In genomic region chr4:128755900-128756299, GRCm38 (mm10) we compare ENCODE assay signal across 12 mouse cellular contexts. TPM values are rescaled to one million over a fixed set of nuclear protein-coding genes. Genes with fewer than 3 reads are reported as not detected.
DNase-seq lines count a peak whose midpoint lies in the region; ATAC-seq and TF ChIP-seq lines count a peak whose summit lies in the region.
"Had no signal": no experiment of that assay in that cellular context is flagged by ENCODE, and none has a peak within 500 bp of the region (broad histone marks: within the 10 kb centered on the region; RNA-seq: fewer than 3 reads in every experiment).

No protein-coding gene starts in this region.

- 0 out of 2 replicates have a peak, but pooled peaks have one; percentile 7 for TF ChIP-seq CTCF in layer of hippocampus, adult 2 months (conservative IDR thresholded peaks at IDR 0.05)
- TF ChIP-seq CTCF in gastrocnemius, adult 2 months (IDR thresholded peaks at IDR 0.05) = no peak

- H3K4me1 ChIP-seq in forebrain, embryonic 12.5 days = peaks cover 14% of the 10 kb centered on the region
- no peaks in the 10 kb centered on the region for H3K4me1 ChIP-seq in hindbrain, embryonic 14.5 days (replicated peaks; ENCODE audit: control insufficient read depth, insufficient read depth, low read length)
- H3K4me1 ChIP-seq in midbrain, embryonic 16.5 days (ENCODE audit: control insufficient read depth, insufficient read depth, low read length) = no peaks in the 10 kb centered on the region; the same call in 1 of the 2 replicates

- ATAC-seq in forebrain, embryonic 12.5 days (ENCODE audit: low FRiP score) = no peak
- peak; percentile 14; the same call in 1 of the 2 replicates for ATAC-seq in hindbrain, embryonic 14.5 days (ENCODE audit: low FRiP score)
- no peak for ATAC-seq in midbrain, embryonic 16.5 days
- no peak for ATAC-seq in inflammation-experienced regulatory T-cells, adult 6 months
- ATAC-seq: activated CD4-positive, CD25-positive, alpha-beta regulatory T cell, adult 4 months; liver, postnatal 0 days had no signal

- H3K9ac ChIP-seq in forebrain, embryonic 12.5 days = no peak overlapping the region; the same call in 1 of the 2 replicates
- no peak overlapping the region for H3K9ac ChIP-seq in hindbrain, embryonic 14.5 days
- H3K9ac ChIP-seq in midbrain, embryonic 16.5 days (ENCODE audit: low read depth, low read length) = no peak overlapping the region
- H3K9ac ChIP-seq: liver, postnatal 0 days had no signal

- H3K36me3 ChIP-seq in forebrain, embryonic 12.5 days (replicated peaks) = peaks cover 46% of the 10 kb centered on the region
- peaks cover 40% of the 10 kb centered on the region for H3K36me3 ChIP-seq in hindbrain, embryonic 14.5 days (replicated peaks; ENCODE audit: control insufficient read depth, insufficient read depth)
- peaks cover 25% of the 10 kb centered on the region for H3K36me3 ChIP-seq in midbrain, embryonic 16.5 days (ENCODE audit: control insufficient read depth, insufficient read depth, low read length)

- H3K4me3 ChIP-seq in layer of hippocampus, adult 2 months = no peak overlapping the region
- H3K4me3 ChIP-seq in forebrain, embryonic 12.5 days (replicated peaks) = no peak overlapping the region
- H3K4me3 ChIP-seq in hindbrain, embryonic 14.5 days (replicated peaks; ENCODE audit: low read length) = no peak overlapping the region
- H3K4me3 ChIP-seq in midbrain, embryonic 16.5 days (ENCODE audit: low read depth, low read length) = no peak overlapping the region
- H3K4me3 ChIP-seq in gastrocnemius, adult 2 months = no peak overlapping the region

- no peaks in the 10 kb centered on the region for H3K9me3 ChIP-seq in forebrain, embryonic 12.5 days
- H3K9me3 ChIP-seq in hindbrain, embryonic 14.5 days (ENCODE audit: control insufficient read depth, low read length) = no peaks in the 10 kb centered on the region
- no peaks in the 10 kb centered on the region for H3K9me3 ChIP-seq in midbrain, embryonic 16.5 days (replicated peaks; ENCODE audit: control insufficient read depth, low read length, poor library complexity, severe bottlenecking)

- WGBS in forebrain, embryonic 12.5 days = 78% methylated on average over 7 of the region's 7 CpGs
- WGBS in hindbrain, embryonic 14.5 days = 74% methylated on average over 7 of the region's 7 CpGs
- WGBS in midbrain, embryonic 16.5 days = 76% methylated on average over 7 of the region's 7 CpGs

- DNase-seq in layer of hippocampus, adult 2 months (ENCODE audit: low spot score in 2 of 2) = no peak
- no peak for DNase-seq in layer of hippocampus, adult 9-11 months
- no peak for DNase-seq in hindbrain, embryonic 14.5 days (ENCODE audit: low spot score)
- no peak for DNase-seq in gastrocnemius, adult 2 months
- no peak for DNase-seq in right cerebral cortex, postnatal 4 days
- DNase-seq: embryo, embryonic 11 days; liver, postnatal 0 days; right cerebral cortex, postnatal 25 days had no signal

- H3K27ac ChIP-seq in layer of hippocampus, adult 2 months = no peak overlapping the region
- peak overlapping the region; percentile 69 for H3K27ac ChIP-seq in forebrain, embryonic 12.5 days
- peak overlapping the region; percentile 30; the same call in 1 of the 2 replicates for H3K27ac ChIP-seq in hindbrain, embryonic 14.5 days
- peak overlapping the region; percentile 22; the same call in 1 of the 2 replicates for H3K27ac ChIP-seq in midbrain, embryonic 16.5 days (ENCODE audit: low read length)
- H3K27ac ChIP-seq in gastrocnemius, adult 2 months = no peak overlapping the region

- no peak overlapping the region for H3K4me2 ChIP-seq in forebrain, embryonic 12.5 days
- H3K4me2 ChIP-seq in hindbrain, embryonic 14.5 days (replicated peaks) = no peak overlapping the region
- no peak overlapping the region for H3K4me2 ChIP-seq in midbrain, embryonic 16.5 days (ENCODE audit: low read length)

- intact Hi-C loops in gastrocnemius, adult 2 months (cut with DNase I) = no loop called here

- H3K27me3 ChIP-seq in forebrain, embryonic 12.5 days = no peaks in the 10 kb centered on the region
- H3K27me3 ChIP-seq in hindbrain, embryonic 14.5 days (ENCODE audit: control insufficient read depth, insufficient read depth, low read length) = no peaks in the 10 kb centered on the region
- no peaks in the 10 kb centered on the region for H3K27me3 ChIP-seq in midbrain, embryonic 16.5 days (ENCODE audit: control insufficient read depth, insufficient read depth, low read depth, low read length)

RNA-seq across cellular contexts. Expression of gene A3galt2, which starts 0.7 kb away (rescaled TPM):
- under 1 TPM; 0.20 to 0.26 TPM for total RNA-seq in layer of hippocampus, adult 2 months (2021)
- 0.38 and 0.57 TPM in 2 replicates for polyA plus RNA-seq in forebrain, embryonic 12.5 days (2016; fragmentation: Nextera tagmentation; extraction: Ambion mirVana)
- polyA plus RNA-seq in hindbrain, embryonic 14.5 days (2014; fragmentation: Nextera tagmentation; extraction: Ambion mirVana) = 0.21 and 0.41 TPM in 2 replicates
- polyA plus RNA-seq in midbrain, embryonic 16.5 days (2015; fragmentation: Nextera tagmentation; extraction: Ambion mirVana) = 0.14 and 0.29 TPM in 2 replicates
- total RNA-seq in gastrocnemius, adult 2 months (2021) = under 1 TPM; 0.10 to 0.14 TPM
- under 1 TPM in 2 of 3 experiments, not detected in 1; 0.16 to 0.38 TPM for polyA plus RNA-seq in inflammation-experienced regulatory T-cells, adult 6 months (2017; shearing (Covaris generic))
- polyA plus RNA-seq: activated CD4-positive, CD25-positive, alpha-beta regulatory T cell, adult 4 months; liver, postnatal 0 days had no signal

RNA-seq across cellular contexts. Expression of gene Zfp362, which starts 49.9 kb away (rescaled TPM):
- total RNA-seq in layer of hippocampus, adult 2 months (2021) = 10 to 100 TPM; 25.8 to 26.8 TPM
- polyA plus RNA-seq in forebrain, embryonic 12.5 days (2016; fragmentation: Nextera tagmentation; extraction: Ambion mirVana) = 41.9 and 43.7 TPM in 2 replicates
- polyA plus RNA-seq in hindbrain, embryonic 14.5 days (2014; fragmentation: Nextera tagmentation; extraction: Ambion mirVana) = 29.0 and 33.6 TPM in 2 replicates
- polyA plus RNA-seq in midbrain, embryonic 16.5 days (2015; fragmentation: Nextera tagmentation; extraction: Ambion mirVana) = 30.8 and 32.8 TPM in 2 replicates
- 10 to 100 TPM in 1 of 2 experiments, 1 to 10 TPM in 1; 10.0 to 10.5 TPM for total RNA-seq in gastrocnemius, adult 2 months (2021)
- polyA plus RNA-seq in inflammation-experienced regulatory T-cells, adult 6 months (2017; shearing (Covaris generic)) = 10 to 100 TPM in 1 of 3 experiments, 1 to 10 TPM in 2; 6.0 to 10.3 (median 8.4) TPM

Comparison
In these comparisons a context has a peak if more than half of its experiments do, and no peak if none do; other contexts are left out.
1. H3K27ac ChIP-seq: peak in forebrain, embryonic 12.5 days (single experiment), hindbrain, embryonic 14.5 days (single experiment) and midbrain, embryonic 16.5 days (single experiment); none in layer of hippocampus, adult 2 months (single experiment) and gastrocnemius, adult 2 months (single experiment).